Mouse (Mus musculus) cerebellum, adult 18-20 months (tissue): ENCODE measurements around the gene Bmpr1b.

Source experiments
- DNase-seq, 2 experiments: peaks; one replicate each; pipeline ENCODE4 v3.0.0; 2021

The Bmpr1b gene

DNA sequence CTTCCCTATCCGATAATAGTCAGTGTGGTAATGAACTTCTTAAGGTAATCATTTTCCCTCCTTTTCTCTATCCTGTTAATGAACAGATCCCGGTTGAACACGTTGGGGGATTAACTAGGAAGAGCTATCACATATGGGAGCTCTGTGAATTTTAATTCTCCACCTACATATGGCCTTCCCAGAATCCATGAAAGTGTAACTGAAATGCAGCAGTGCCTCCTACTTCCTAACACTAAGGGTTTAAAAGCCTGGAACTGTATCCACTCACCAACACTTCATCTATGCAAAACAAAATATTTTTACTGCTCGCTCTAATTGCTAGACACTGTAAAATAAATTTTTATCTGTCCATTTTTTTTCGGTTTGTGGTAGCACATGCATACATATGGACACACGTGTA, 63.0 kb downstream of the Bmpr1b start:
- DNase-seq: no peak

DNA sequence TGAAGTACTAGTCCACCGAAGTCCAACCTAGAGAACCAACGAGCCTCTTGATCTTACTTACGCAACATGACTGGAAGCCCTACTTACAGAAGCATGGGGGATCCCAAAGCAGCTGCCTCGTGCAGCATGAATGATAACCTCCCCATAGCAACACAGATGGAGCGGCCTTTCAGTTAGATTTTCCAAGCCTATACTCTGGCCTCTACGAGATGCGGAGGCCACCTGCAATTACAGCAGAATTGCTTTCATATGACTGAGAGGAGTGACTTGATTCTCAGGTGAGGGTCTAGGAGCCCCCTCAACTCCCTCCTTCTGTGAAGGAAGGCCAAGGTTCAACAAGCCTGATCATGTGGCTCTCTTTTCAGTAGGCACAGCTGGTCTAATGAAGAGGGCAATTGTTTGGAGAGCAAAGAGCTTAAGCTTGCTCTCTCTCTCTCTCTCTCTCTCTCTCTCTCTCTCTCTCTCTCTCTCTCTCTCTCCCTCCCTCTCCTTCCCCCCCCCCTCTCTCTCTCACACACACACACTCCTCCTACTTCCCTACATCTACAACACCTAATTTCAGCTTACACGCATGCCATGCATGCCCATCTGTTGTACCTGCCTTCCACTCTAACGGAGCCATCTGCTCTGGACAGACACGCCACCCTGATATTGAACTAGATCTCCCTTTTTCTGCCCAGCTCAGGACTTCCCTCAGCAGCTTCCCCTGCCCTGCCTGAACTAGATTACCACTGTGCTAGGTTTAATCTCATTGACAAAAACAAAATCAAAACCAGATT, 65.0 kb downstream of the Bmpr1b start:
- DNase-seq: no peak

- no peak for DNase-seq
Observed at GRCm38 (mm10) chr3:142103622-142104021, 65.6 kb downstream of the Bmpr1b start.

DNA sequence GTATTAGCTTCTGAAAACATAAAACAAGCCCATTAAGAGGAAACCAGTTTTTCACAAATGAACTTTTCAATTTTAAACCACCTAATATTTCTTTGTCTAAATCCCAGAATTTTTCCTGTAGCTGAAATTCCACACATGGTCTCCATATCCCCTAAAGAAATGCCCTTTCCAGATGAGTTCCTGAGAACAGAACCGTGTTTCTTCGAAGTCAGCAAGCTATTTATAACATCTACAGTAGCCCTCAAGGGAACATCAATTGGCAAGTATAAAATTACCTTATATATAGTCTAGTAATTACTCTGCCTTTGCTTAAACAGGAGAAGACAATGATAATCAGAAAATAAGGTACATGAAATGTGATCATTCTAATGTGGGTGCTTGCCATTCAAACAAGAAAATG, 70.1 kb downstream of the Bmpr1b start:
- no peak for DNase-seq

- no peak for DNase-seq
Observed at GRCm38 (mm10) chr3:142094049-142094448, 75.2 kb downstream of the Bmpr1b start.

DNA sequence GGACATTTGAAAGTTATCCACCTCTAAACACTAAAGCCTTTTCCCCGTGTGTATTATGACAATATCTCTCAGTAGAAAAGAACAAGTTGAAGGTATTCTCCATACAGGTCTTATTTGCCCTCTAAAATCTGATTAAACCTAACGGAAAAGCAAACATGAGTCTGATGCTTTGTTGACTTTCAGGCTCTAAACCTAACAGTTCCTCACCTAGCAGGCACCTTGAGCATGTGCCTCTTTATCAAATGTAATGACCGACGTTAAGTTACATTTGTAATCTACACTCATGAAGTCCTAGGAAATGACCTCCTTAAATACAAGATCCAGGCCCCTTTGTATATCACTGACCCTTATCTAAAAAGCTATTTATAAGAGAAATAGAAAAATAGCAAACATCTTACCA, 79.5 kb downstream of the Bmpr1b start:
- DNase-seq: no peak

- no peak for DNase-seq
Observed at GRCm38 (mm10) chr3:142085938-142086337, 83.3 kb downstream of the Bmpr1b start.

- DNase-seq: no peak
Observed at GRCm38 (mm10) chr3:142084091-142084490, 85.1 kb downstream of the Bmpr1b start.

GRCm38 (mm10) chr3:142077723-142078302, 91.4 kb downstream of the Bmpr1b start:
- DNase-seq: no peak

DNA sequence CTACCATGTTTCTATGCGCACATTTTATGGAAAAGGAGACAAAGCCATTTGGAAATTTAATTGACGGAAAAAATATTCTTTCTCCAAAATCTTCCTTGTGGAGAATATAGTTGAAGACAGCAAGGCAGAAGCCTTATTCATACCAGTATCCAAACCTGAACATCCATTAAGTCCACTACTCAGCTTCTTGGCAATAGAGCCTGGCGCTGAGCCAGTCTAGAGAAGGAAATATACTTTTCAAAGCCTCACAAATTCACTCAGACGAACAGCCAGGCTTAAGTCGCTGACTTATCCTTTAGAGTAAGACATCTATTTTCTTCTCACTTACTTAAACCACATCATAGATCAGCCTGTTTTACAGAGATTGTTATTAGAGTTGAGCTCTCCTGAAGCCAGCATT, 97.6 kb downstream of the Bmpr1b start:
- no peak for DNase-seq

DNA sequence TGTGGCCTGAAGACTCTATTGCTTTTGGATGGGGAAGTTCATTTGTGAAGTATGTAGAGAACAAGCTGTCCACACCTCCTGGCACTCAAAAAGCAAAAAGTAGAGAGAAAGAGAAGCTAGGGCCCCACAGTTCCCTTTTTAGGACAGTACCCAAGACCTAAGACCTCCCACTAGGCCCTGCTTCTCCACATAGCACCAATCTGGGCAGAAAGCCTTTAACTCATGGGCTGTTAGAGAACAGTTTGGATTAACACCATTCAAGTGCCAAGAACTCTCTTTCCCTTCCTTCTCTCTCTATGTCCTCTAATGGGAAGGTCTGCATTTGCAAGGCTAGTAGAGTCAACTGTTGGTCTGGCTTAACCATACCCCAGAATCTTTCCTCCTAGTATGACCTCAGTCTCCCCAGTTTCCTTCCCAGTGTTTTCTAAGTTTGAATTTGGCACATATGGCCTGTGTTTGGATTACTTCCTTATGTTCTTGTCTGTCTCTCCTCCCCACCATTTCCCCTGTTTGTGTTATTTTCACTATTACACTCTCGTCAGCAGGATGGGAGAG, 102.4 kb downstream of the Bmpr1b start:
- no peak for DNase-seq

DNA sequence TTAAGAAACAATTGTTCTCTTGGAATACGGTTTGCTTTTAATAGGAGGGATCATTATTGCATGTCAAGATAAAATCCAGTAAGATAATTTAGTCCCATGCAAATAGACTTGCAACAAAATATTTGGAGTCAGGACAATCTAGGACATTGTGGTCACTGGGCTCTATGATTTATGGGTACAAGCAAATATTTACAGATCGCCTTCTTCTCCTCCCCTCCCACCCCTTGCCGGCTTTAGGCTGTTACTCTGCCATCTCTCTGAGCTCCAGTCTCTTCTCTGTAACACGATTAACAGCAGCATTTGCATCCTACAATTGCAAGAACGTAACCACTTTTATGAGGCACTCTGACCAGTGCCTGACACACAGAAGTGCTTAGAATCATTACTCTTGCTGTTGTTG, 104.1 kb downstream of the Bmpr1b start:
- DNase-seq: no peak

DNA sequence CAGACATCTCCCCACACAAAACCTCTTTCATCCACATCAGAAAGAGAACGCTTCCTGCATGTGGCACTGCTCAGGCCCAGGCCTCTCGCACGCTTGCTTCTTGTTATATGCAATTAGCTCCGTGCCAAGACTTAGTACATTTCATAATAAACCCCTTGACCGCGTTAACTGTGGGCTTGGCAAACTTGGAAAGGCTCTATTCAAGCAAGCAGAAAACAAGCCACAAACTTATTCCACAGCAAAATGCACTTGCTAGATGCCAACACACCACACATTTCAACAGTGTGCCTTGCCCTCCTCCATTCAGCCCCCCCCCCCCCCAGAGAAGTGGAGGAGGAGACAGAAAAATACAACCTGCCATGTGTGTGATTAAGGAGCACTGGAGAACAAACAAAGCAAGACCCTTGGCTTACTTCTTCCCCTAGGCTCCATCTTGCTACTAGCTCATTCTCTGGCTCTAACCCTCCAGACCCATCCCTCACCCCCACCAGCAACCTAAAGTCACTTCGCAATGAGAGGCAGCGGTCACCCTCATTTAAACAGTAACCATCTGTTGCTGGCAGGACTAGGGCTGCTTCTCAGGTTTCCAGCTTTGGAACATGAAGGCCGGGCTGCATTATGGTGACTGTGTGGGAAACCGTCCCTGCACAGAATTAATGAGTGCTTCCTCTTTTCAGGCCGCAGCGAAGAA, 105.5 kb downstream of the Bmpr1b start:
- DNase-seq: no peak

DNA sequence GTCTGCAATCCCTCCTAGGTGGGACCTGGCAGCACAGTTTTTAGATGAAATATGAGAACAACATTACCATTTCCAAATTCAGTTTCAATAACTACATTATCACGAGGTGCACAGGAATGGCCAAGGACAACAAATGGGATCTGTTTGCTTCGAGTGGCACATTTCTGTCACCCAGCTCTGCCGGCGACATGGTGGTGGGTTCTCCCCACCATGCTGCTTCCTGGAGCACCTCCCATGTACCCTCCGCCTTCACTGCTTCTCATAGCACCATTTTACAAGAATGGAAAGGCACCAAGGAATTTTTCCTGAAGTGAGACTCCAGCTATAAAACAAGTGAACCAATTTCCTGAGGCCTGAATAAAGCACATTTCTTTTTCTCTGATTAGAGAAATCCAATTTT, 108.0 kb downstream of the Bmpr1b start:
- no peak for DNase-seq

- no peak for DNase-seq
Observed at GRCm38 (mm10) chr3:142059890-142060289, 109.3 kb downstream of the Bmpr1b start.

GRCm38 (mm10) chr3:142050681-142051080, 118.5 kb downstream of the Bmpr1b start:
- no peak for DNase-seq

GRCm38 (mm10) chr3:142049610-142050009, 119.6 kb downstream of the Bmpr1b start:
- DNase-seq: no peak

GRCm38 (mm10) chr3:142049093-142049492, 120.1 kb downstream of the Bmpr1b start:
- no peak for DNase-seq

- no peak for DNase-seq
Observed at GRCm38 (mm10) chr3:142048493-142048892, 120.7 kb downstream of the Bmpr1b start.

GRCm38 (mm10) chr3:142043463-142043862, 125.8 kb downstream of the Bmpr1b start:
- no peak for DNase-seq

DNA sequence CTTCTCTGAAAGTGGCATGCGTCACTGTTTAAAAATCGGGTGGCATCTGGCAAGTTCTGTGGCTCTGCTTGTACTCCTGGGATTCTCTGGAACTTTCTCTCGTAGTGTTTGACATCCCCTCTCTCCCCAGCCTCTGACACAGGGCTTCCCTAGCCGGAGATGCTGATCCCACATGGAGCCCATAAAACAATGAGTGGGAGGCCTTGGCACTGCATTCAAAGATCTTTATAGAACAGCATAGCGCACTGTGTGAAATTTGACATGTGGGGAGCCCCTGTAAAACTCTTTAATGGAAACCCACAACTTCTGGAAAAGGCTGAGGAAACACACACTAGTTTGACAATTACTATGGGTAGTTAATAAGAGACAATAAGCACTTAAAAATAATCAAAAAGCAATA, 126.2 kb downstream of the Bmpr1b start:
- no peak for DNase-seq

DNA sequence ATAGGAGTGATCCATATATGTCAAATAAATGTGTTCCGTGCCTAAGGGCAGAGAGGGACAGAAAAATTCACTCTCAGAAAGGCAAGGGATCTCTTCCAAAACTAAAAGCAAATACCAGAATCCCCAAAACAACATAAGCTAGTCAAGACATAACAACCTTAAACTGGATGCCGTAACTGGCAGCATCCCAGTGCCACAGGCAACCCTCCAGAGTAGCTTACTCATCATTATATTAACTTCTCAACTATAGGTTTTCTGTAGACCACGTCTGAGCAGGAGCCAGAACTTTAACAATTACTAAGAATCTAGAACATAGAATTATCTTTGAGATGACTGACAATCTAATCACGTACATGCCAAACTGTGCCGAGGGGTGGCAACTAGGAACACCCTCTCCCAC, 128.9 kb downstream of the Bmpr1b start:
- DNase-seq: no peak

DNA sequence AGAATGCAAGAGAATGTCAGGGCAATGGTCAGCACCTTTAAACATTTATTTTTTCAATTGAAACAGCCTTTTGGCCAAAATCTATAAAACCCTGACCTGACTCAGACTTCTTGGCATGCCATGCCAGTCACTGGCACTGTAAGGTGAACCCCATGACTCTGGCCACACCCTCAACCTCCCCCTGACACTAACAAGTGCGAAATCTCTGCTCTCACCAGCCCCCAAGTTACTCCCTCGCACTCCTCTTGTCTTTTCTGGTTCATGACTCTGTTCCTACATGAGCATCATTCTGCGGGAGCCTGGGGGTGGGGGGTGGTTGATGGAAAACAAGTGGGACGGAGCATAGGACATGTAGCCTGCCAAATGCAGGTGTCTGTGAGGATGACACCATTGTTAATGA, 135.1 kb downstream of the Bmpr1b start:
- no peak for DNase-seq

DNA sequence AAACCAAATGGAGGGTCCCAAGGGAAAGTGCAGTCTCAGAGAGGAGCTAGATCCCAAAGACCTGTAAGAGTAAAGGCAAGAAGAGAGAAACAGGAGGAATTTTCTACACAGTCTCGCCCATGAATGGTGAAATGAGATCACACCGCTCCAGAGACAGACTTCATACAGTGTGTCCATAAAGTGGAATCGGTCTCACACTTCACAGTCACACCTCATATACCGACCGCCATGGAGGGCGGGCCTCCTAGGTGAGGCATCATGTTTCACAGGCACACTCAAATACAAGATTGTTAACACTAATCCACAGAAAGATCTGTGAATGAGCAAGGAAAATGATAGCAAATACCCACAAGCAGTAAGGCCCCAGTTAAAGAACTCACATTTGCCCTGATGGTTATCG, 149.5 kb downstream of the Bmpr1b start:
- DNase-seq: no peak
